Mouse (Mus musculus) CD4-positive, CD25-positive, alpha-beta regulatory T cell, adult 4 months (primary cell): ENCODE results near the gene Eif4e. TPM values are rescaled to one million over a fixed set of nuclear protein-coding genes. Genes with fewer than 3 reads are reported as not detected.
A peak's percentile ranks its signal among the peaks of the same experiment; 100 is the strongest.
"Not testable (repeated sequence)": the region's sequence is repeated elsewhere in the genome, so short reads cannot be mapped to it uniquely, and the experiment has no call there.

Source experiments
- ATAC-seq: one replicate; pipeline ENCODE4 v1.8.0; 2017
- polyA plus RNA-seq, 2 experiments: library from polyadenylated mRNA; unstranded; fragments of 100-300 nt; shearing (Covaris generic); gene quantifications; one replicate each; pipeline ENCODE4 v1.2.1; 2017

Gene Eif4e
- polyA plus RNA-seq, 2 experiments from 2014 or later, result 250 to 332 TPM

- peak; percentile 75 for ATAC-seq
Measured at GRCm38 (mm10) chr3:138517881-138518280, 8.1 kb upstream of the Eif4e start.

- ATAC-seq, result no peak
Measured at GRCm38 (mm10) chr3:138519218-138519617, 6.8 kb upstream of the Eif4e start.

GRCm38 (mm10) chr3:138523956-138524355 is 2.0 kb upstream of the Eif4e start:
- no peak for ATAC-seq

GRCm38 (mm10) chr3:138525494-138525893 is 485 bp upstream of the Eif4e start:
- no peak for ATAC-seq

- peak; percentile 92 for ATAC-seq
Measured at GRCm38 (mm10) chr3:138526916-138527666, 1.1 kb downstream of the Eif4e start.

- ATAC-seq, result peak; percentile 12
Measured at GRCm38 (mm10) chr3:138527667-138528231, 1.8 kb downstream of the Eif4e start.

GRCm38 (mm10) chr3:138528265-138528664 is 2.3 kb downstream of the Eif4e start:
- no peak for ATAC-seq

GRCm38 (mm10) chr3:138530578-138531478 is 4.8 kb downstream of the Eif4e start:
- ATAC-seq, result no peak

- no peak for ATAC-seq
Measured at GRCm38 (mm10) chr3:138531479-138532181, 5.7 kb downstream of the Eif4e start.

- ATAC-seq, result no peak
Measured at GRCm38 (mm10) chr3:138532764-138533163, 6.8 kb downstream of the Eif4e start.

GRCm38 (mm10) chr3:138536031-138536430 is 10.1 kb downstream of the Eif4e start:
- no peak for ATAC-seq

- peak; percentile 73 for ATAC-seq
Measured at GRCm38 (mm10) chr3:138542621-138543020, 16.6 kb downstream of the Eif4e start.

GRCm38 (mm10) chr3:138544117-138544516 is 18.1 kb downstream of the Eif4e start:
- ATAC-seq, result no peak

GRCm38 (mm10) chr3:138546678-138547077 is 20.7 kb downstream of the Eif4e start:
- no peak for ATAC-seq

- ATAC-seq, result no peak
Measured at GRCm38 (mm10) chr3:138549045-138549444, 23.1 kb downstream of the Eif4e start.

- ATAC-seq, result no peak
Measured at GRCm38 (mm10) chr3:138550336-138551123, 24.6 kb downstream of the Eif4e start.

GRCm38 (mm10) chr3:138555279-138555678 is 29.3 kb downstream of the Eif4e start:
- ATAC-seq, result not testable (repeated sequence)

GRCm38 (mm10) chr3:138558529-138558928 is 32.5 kb downstream of the Eif4e start:
- no peak for ATAC-seq

GRCm38 (mm10) chr3:138560242-138560641 is 34.3 kb downstream of the Eif4e start:
- ATAC-seq, result no peak

GRCm38 (mm10) chr3:138560886-138561285 is 34.9 kb downstream of the Eif4e start:
- no peak for ATAC-seq

- no peak for ATAC-seq
Measured at GRCm38 (mm10) chr3:138578867-138579266, 52.9 kb downstream of the Eif4e start.

GRCm38 (mm10) chr3:138586213-138586612 is 60.2 kb downstream of the Eif4e start:
- ATAC-seq, result no peak
